Mouse (Mus musculus) forebrain, postnatal 0 days (tissue): ENCODE measurements around the gene Tmcc3. TPM values are rescaled to one million over a fixed set of nuclear protein-coding genes. Genes with fewer than 3 reads are reported as not detected.

ENCODE experiments used
- ATAC-seq: fragments of 200-750 bp; cut with Nextera tagmentation; 2 replicates; pipeline ENCODE4 v1.8.0; 2017; ENCODE audit warnings: mild to moderate bottlenecking, moderate library complexity
- DNase-seq: peaks from one replicate; pipeline ENCODE4 v3.0.0-alpha.2; 2015
- H3K27ac ChIP-seq: fragments of 300-500 bp; sonication (generic); 2 replicates; pipeline ENCODE4 v1.5.1; 2014; ENCODE audit warnings: low read depth, mild to moderate bottlenecking, antibody characterized with exemption, low read length, moderate library complexity, mixed read lengths
- H3K27me3 ChIP-seq: fragments of 300-500 bp; sonication (generic); 2 replicates; pipeline ENCODE4 v1.6.1; 2014; ENCODE audit warnings: mild to moderate bottlenecking, low read length, mixed read lengths; ENCODE audit not compliant: insufficient read depth
- H3K36me3 ChIP-seq: fragments of 300-500 bp; sonication (generic); 2 replicates; pipeline ENCODE4 v1.6.1; 2014; ENCODE audit warnings: mild to moderate bottlenecking, moderate library complexity; ENCODE audit not compliant: insufficient read depth
- H3K4me1 ChIP-seq: fragments of 300-500 bp; sonication (generic); 2 replicates; pipeline ENCODE4 v1.6.1; 2014; ENCODE audit warnings: antibody characterized with exemption; ENCODE audit not compliant: insufficient read depth
- H3K4me2 ChIP-seq: fragments of 300-500 bp; sonication (generic); 2 replicates; pipeline ENCODE4 v1.6.1; 2014; ENCODE audit warnings: low read depth, mild to moderate bottlenecking, moderate library complexity
- H3K4me3 ChIP-seq: fragments of 300-500 bp; sonication (generic); 2 replicates; pipeline ENCODE4 v1.5.1; 2014; ENCODE audit warnings: low read depth, low read length, mixed read lengths
- H3K9ac ChIP-seq: fragments of 300-500 bp; sonication (generic); 2 replicates; pipeline ENCODE4 v1.6.1; 2014; ENCODE audit warnings: mild to moderate bottlenecking
- H3K9me3 ChIP-seq: fragments of 300-500 bp; sonication (generic); 2 replicates; pipeline ENCODE4 v1.6.1; 2016; ENCODE audit warnings: low read length
- CTCF ChIP-seq: sonication (generic); IDR thresholded peaks from 2 replicates; pipeline ENCODE4 v1.5.1; 2016; ENCODE audit warnings: antibody characterized with exemption, control low read depth, low read depth
- WGBS: fragments of 180-500 bp; shearing (Covaris S2); extraction: QIAGEN DNeasy Blood & Tissue Kit; methylation state at CpG from one replicate; pipeline ENCODE4 v1.1.7; 2014; 5-methylcytosine and 5-hydroxymethylcytosine counted together
- polyA plus RNA-seq: library from polyadenylated mRNA; unstranded; fragments of >200 nt; fragmentation: Nextera tagmentation; extraction: Ambion mirVana; gene quantifications from 2 replicates; pipeline ENCODE4 v1.2.1, GENCODE M21; 2015
- total RNA-seq: library from RNA; depleted of rRNA; stranded (reverse); fragments of >200 nt; gene quantifications from 2 replicates; pipeline ENCODE4 v1.2.3, GENCODE M21; 2014

Tmcc3 gene
- total and polyA plus RNA-seq, 2 experiments from 2014 or later = 7.5 to 10.2 TPM

DNA sequence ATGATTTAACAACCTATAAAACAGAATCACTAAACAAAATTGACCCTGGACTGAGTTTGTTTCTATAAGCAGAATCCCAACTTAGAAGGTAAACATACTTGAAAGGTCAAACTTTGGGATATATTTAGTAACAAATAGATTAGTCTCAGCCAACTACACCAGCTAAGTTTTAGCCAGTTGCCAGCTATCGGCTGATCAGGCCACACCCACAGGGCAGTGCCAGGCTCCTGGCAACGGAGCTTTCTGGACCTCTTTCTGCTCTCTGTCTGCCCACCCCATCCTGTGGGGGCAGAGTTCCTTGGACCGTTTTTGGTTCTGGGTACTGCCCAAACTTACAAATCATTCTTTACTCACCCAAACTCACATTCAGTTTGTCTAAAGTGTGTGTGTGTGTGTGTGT is 137.9 kb downstream of the Tmcc3 start:
- ATAC-seq (no peak), DNase-seq (no peak)
- TF ChIP-seq CTCF = no peak
- WGBS = 51% methylated on average over 3 of the region's 3 CpGs
- Histone ChIP-seq H3K36me3 (no peaks in the 10 kb centered on the region), H3K4me1 (no peaks in the 10 kb centered on the region), H3K27ac (no peak overlapping the region), H3K9me3 (no peaks in the 10 kb centered on the region), H3K9ac (no peak overlapping the region), H3K27me3 (no peaks in the 10 kb centered on the region), H3K4me2 (no peak overlapping the region), H3K4me3 (no peak overlapping the region)

DNA sequence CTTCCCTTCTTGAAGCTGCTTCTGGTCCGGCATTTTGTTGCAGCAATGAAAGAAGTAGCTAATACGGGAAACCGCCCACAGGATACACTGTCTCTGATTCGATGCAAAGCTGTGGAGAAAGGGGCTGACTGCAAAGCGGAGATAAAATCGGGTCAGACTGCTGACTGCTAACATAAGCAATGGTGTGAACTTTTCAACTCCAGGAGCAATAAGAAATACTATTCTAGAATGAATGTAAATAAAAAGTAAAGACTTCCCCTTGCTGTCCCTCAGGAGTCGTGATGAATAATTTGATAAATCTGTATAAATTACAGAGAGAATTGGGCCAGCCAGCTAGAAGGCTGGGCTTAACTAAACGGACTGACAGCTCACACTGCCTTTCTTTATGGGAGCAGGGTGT is 139.0 kb downstream of the Tmcc3 start:
- Histone ChIP-seq H3K9ac (no peak overlapping the region), H3K4me2 (no peak overlapping the region), H3K9me3 (no peaks in the 10 kb centered on the region), H3K27me3 (no peaks in the 10 kb centered on the region), H3K27ac (no peak overlapping the region), H3K4me1 (no peaks in the 10 kb centered on the region), H3K36me3 (no peaks in the 10 kb centered on the region), H3K4me3 (no peak overlapping the region)
- no peak for TF ChIP-seq CTCF
- DNase-seq (no peak), ATAC-seq (no peak)
- 56% methylated on average over 8 of the region's 8 CpGs for WGBS

DNA sequence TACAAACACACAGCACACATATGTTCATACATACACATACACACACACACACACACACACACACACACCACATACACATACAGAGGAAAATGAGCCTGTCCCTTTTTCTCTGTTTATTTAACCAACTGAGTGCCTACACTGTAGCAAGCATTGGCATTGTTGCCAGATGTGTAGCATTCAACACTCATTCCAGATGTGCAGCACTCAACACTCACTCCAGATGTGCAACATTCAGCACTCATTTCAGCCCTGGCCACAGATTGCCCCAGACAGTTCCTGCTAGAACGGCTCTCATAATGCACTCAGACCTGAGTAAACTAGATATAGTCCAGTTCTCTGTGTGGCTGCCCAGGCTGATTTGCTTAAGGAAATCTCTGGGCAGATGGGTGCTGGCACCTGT is 145.7 kb downstream of the Tmcc3 start:
- Histone ChIP-seq H3K36me3 (no peaks in the 10 kb centered on the region), H3K9ac (no peak overlapping the region), H3K4me2 (no peak overlapping the region), H3K27me3 (no peaks in the 10 kb centered on the region), H3K27ac (no peak overlapping the region), H3K9me3 (no peaks in the 10 kb centered on the region), H3K4me1 (no peaks in the 10 kb centered on the region), H3K4me3 (no peak overlapping the region)
- ATAC-seq = no peak
- no peak for TF ChIP-seq CTCF
- DNase-seq = no peak
- WGBS = 83% methylated on average over 1 of the region's 1 CpGs

DNA sequence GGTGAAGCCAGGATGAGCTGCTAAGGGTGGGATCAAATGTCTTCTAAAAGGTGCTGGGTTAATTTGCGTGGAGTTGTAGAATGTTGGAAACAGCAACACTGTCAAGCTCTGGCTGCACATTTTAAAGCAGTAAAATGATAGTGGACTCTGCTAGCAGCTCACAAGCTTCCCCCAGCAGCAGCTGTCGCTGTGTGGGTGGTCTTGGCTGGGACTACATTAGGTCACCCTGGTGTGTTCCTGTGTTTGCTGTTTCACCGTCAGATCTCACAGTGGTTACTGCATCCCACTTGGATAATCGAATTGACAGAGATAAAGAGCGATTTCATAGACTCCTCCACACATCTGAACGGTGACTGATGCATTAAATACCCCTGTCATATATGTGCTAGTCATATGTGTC is 146.9 kb downstream of the Tmcc3 start:
- Histone ChIP-seq H3K27ac (no peak overlapping the region), H3K4me1 (no peaks in the 10 kb centered on the region), H3K36me3 (no peaks in the 10 kb centered on the region), H3K4me3 (no peak overlapping the region), H3K9ac (no peak overlapping the region), H3K9me3 (no peaks in the 10 kb centered on the region), H3K4me2 (no peak overlapping the region), H3K27me3 (no peaks in the 10 kb centered on the region)
- no peak for ATAC-seq
- no peak for TF ChIP-seq CTCF
- DNase-seq = no peak
- 62% methylated on average over 6 of the region's 6 CpGs for WGBS

DNA sequence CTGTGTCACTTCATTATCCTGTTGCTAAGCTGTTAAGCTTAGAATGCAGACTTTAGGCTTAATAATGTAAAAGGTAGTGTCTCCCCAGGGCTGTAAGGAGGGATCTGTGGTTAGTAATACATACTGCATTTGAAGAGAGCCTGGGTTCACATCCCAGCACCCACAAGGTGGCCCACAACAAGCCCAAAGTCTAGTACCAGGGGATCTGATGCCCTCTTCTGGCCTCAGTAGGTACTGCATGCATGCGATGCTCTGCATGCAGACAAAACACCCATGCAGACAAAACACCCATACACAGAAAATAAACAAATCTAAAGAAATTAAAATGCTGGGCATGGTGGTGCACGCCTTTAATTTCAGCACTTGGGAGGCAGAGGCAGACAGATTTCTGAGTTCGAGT is 149.6 kb downstream of the Tmcc3 start:
- Histone ChIP-seq H3K36me3 (no peaks in the 10 kb centered on the region), H3K27me3 (no peaks in the 10 kb centered on the region), H3K4me3 (no peak overlapping the region), H3K4me2 (no peak overlapping the region), H3K4me1 (no peaks in the 10 kb centered on the region), H3K9ac (no peak overlapping the region), H3K27ac (no peak overlapping the region), H3K9me3 (no peaks in the 10 kb centered on the region)
- TF ChIP-seq CTCF = peak; percentile 53
- DNase-seq (no peak), ATAC-seq (no peak)
- WGBS = 83% methylated on average over 3 of the region's 3 CpGs

DNA sequence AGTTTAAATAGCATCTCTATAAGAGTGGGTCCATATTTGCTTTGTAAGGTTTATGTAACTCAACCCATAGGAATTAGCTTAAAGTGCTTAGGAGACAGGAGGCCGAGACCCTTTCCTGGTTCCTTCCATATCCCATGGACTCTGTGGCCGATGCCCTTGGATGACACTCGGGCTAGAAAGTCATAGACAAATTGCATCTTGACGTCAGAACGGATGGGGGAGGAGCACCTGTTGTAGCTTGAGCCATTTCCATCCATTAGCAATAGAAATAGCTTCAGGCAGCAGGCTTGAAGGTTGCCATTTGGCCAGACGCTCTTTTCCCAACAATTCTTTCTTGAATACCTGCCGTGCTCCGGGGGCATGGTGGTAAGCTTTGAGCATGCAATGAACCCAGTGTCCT is 150.1 kb downstream of the Tmcc3 start:
- TF ChIP-seq CTCF = no peak
- no peaks in the 10 kb centered on the region for H3K4me1 ChIP-seq
- no peaks in the 10 kb centered on the region for H3K36me3 ChIP-seq
- H3K4me2 ChIP-seq = no peak overlapping the region
- H3K27ac ChIP-seq = no peak overlapping the region
- H3K27me3 ChIP-seq = no peaks in the 10 kb centered on the region
- no peaks in the 10 kb centered on the region for H3K9me3 ChIP-seq
- no peak overlapping the region for H3K9ac ChIP-seq
- DNase-seq = no peak
- ATAC-seq = no peak
- 86% methylated on average over 8 of the region's 8 CpGs for WGBS
- no peak overlapping the region for H3K4me3 ChIP-seq

DNA sequence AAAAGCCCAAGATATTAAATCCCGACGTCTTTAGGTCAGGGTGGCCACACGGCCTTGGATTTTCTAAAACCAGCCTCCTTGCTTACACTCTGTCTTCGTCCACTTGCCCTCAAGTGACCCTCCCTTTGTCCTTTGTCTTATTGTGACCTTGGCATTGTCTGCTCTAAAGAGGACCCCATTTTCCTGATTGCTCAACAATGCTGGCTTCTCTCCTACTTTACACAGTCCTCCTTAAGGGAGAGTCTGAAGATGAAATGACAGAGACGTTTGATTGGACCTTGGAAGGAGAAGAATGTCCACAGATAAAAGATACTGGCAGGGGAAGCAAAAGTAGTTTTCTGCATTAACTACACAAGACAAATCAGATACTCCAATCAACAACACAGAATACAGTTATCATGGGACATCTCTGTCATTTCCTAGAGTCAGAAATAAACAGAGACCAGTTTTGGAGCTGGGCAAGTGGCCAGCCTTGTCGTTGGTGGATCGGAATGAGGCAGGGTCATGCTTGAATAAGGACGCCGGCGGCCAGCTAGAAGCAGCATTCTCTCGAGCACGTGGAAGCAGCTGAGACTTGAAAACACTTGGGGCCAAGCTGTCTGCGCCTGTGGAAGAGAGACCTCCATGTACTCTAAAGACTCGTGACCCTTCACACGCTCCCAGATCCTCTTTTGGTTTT is 150.8 kb downstream of the Tmcc3 start:
- TF ChIP-seq CTCF = no peak
- H3K27me3 ChIP-seq = no peaks in the 10 kb centered on the region
- H3K9ac ChIP-seq = no peak overlapping the region
- no peak for DNase-seq
- ATAC-seq = no peak
- H3K27ac ChIP-seq = no peak overlapping the region
- WGBS = 64% methylated on average over 15 of the region's 15 CpGs
- no peak overlapping the region for H3K4me2 ChIP-seq
- no peaks in the 10 kb centered on the region for H3K9me3 ChIP-seq
- no peaks in the 10 kb centered on the region for H3K4me1 ChIP-seq
- H3K36me3 ChIP-seq = no peaks in the 10 kb centered on the region
- H3K4me3 ChIP-seq = no peak overlapping the region
